Mouse (Mus musculus) ES-Bruce4 (cell line): Measurements from ENCODE around the gene Gm21954.

Source experiments
- CTCF ChIP-seq: IDR thresholded peaks from one replicate; pipeline ENCODE4 v1.8.1; 2011; ENCODE audit warnings: low read depth, low read length
- EP300 ChIP-seq: IDR thresholded peaks from 2 replicates; pipeline ENCODE4 v1.6.1; 2011; ENCODE audit warnings: low read depth, low read length; ENCODE audit not compliant: insufficient read depth
- POLR2A ChIP-seq: IDR thresholded peaks from one replicate; pipeline ENCODE4 v1.8.1; 2011; ENCODE audit warnings: low read length; ENCODE audit not compliant: insufficient read depth

GRCm38 (mm10) chr3:55476694-55477093 is 4.7 kb upstream of the Gm21954 start:
- TF ChIP-seq POLR2A: no peak
- TF ChIP-seq EP300: no peak
- no peak for TF ChIP-seq CTCF
